Mouse (Mus musculus) heart, postnatal 0 days (tissue): Measurements from ENCODE around the gene Abca7.

ENCODE experiments used
- CTCF ChIP-seq: IDR thresholded peaks from 2 replicates; pipeline ENCODE4 v1.5.1; 2016; ENCODE audit warnings: antibody characterized with exemption, control low read depth, low read depth
- EP300 ChIP-seq: IDR thresholded peaks from 2 replicates; pipeline ENCODE4 v1.6.1; 2016; ENCODE audit warnings: antibody characterized with exemption, low read depth

- TF ChIP-seq CTCF: no peak
- TF ChIP-seq EP300: no peak
Measured at GRCm38 (mm10) chr10:79986232-79986878, 9.9 kb upstream of the Abca7 start.
